Mouse (Mus musculus) bone marrow macrophage, adult 2 months (primary cell): ENCODE results near the gene Togaram2.
"Not testable (repeated sequence)": the region's sequence is repeated elsewhere in the genome, so short reads cannot be mapped to it uniquely, and the experiment has no call there.

ENCODE experiments used
- CTCF ChIP-seq: IDR thresholded peaks from 2 replicates; pipeline ENCODE4 v1.5.1; 2012; ENCODE audit warnings: low read depth, mild to moderate bottlenecking, low read length, moderate library complexity
- POLR2A ChIP-seq: IDR thresholded peaks from 2 replicates; pipeline ENCODE4 v1.6.1; 2012; ENCODE audit warnings: mild to moderate bottlenecking, low read depth, low read length, borderline replicate concordance

DNA sequence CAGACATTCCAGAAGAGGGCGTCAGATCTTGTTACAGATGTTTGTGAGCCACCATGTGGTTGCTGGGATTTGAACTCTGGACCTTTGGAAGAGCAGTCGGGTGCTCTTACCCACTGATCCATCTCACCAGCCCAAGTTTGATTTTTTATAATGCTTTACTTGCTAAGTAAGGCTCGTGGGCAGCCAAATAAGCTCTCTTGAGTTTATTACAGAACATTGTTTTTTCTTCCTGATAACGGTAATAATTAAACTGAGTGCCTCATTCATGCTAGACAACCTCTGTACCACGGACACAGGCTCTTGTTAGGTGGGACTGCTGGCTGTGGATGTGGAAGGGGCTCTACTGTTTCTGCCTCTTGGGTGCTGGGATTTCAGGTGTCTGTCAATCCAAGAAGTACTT lies 34.0 kb upstream of the Togaram2 start:
- TF ChIP-seq CTCF, POLR2A: not testable (repeated sequence)
